Mouse (Mus musculus): ENCODE data around the gene Rfx1. TPM values are rescaled to one million over a fixed set of nuclear protein-coding genes. Genes with fewer than 3 reads are reported as not detected.

The Rfx1 gene
- total and polyA plus RNA-seq, 3 experiments, result 3.2 to 13.1 (median 10.8) TPM

DNA sequence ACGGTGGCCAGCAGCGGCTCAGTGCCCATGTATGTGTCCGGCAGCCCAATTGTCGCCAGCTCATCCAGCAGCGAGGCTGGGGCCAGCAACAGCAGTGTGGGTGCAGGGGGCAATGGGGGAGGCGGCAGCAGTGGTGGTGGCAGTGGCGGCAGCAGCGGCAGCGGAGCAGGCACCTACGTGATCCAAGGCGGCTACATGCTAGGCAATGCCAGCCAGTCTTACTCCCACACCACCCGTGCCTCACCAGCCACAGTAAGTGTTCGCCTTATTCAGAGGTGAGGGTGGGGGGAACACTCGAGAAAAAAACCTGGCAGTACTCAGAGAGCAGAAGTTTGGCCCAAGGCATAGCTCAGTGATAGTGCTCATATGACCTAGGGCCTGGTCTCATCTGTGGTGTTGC, 21.2 kb downstream of the Rfx1 start:
- no peak for DNase-seq (ENCODE audit: extremely low read depth)
- Histone ChIP-seq H3K79me2 (replicated peaks; ENCODE audit: control insufficient read depth, extremely low read depth, insufficient read depth, poor library complexity, severe bottlenecking) (no peaks in the 10 kb centered on the region), H3K27me3 (replicated peaks) (no peaks in the 10 kb centered on the region), H3K4me3 (replicated peaks in 1 of 3; ENCODE audit: low read depth in 2 of 3, low read length in 2 of 3, poor library complexity in 1 of 3) (no peak overlapping the region), H3K9ac (ENCODE audit: insufficient read depth, low read depth) (no peak overlapping the region), H3K9me3 (replicated peaks; ENCODE audit: low read length) (no peaks in the 10 kb centered on the region), H3K4me2 (ENCODE audit: insufficient read depth, low read depth, poor library complexity, severe bottlenecking) (no peak overlapping the region), H3K4me1 (ENCODE audit: control insufficient read depth in 1 of 2, insufficient read depth in 2 of 2) (no peaks in the 10 kb centered on the region), H3K27ac (ENCODE audit: insufficient read depth, low read depth) (no peak overlapping the region), H3K36me3 (replicated peaks in 1 of 2; ENCODE audit: control insufficient read depth in 1 of 2, insufficient read depth in 1 of 2, low read length in 1 of 2) (peaks cover 75 to 97% of the 10 kb centered on the region in 2 experiments)
- dilution Hi-C loops (cut with MboI; ENCODE audit: extremely low pct_ligation_motif_present, extremely low pct_unique_long_range_greater_than_20kb, low sequenced_read_pairs), result no loop called here
- in situ Hi-C loops (cut with MboI; ENCODE audit: low pct_ligation_motif_present, low pct_unique_long_range_greater_than_20kb, low sequenced_read_pairs), result no loop called here
- no peak for TF ChIP-seq MAZ (IDR thresholded peaks at IDR 0.05; ENCODE audit: low read depth, low read length)
- no peak for TF ChIP-seq RCOR1 (conservative IDR thresholded peaks at IDR 0.05; ENCODE audit: low read depth, low read length)
- TF ChIP-seq JUN (IDR thresholded peaks at IDR 0.05; ENCODE audit: insufficient read depth, low read depth, low read length), result no peak
- TF ChIP-seq JUND (conservative IDR thresholded peaks at IDR 0.05; ENCODE audit: low read depth, low read length), result no peak
- no peak for TF ChIP-seq ETS1 (conservative IDR thresholded peaks at IDR 0.05; ENCODE audit: low read depth, low read length)
- TF ChIP-seq GABPA (IDR thresholded peaks at IDR 0.05; ENCODE audit: insufficient replicate concordance, low read depth, low read length), result no peak

GRCm38 (mm10) chr8:84089277-84089676, 22.6 kb downstream of the Rfx1 start:
- Histone ChIP-seq H3K4me3 (replicated peaks in 1 of 3; ENCODE audit: low read depth in 2 of 3, low read length in 2 of 3, poor library complexity in 1 of 3) (no peak overlapping the region), H3K4me1 (ENCODE audit: control insufficient read depth in 1 of 2, insufficient read depth in 2 of 2) (no peaks in the 10 kb centered on the region), H3K9ac (ENCODE audit: insufficient read depth, low read depth) (no peak overlapping the region), H3K27ac (ENCODE audit: insufficient read depth, low read depth) (no peak overlapping the region), H3K36me3 (replicated peaks in 1 of 2; ENCODE audit: control insufficient read depth in 1 of 2, insufficient read depth in 1 of 2, low read length in 1 of 2) (peaks cover 74 to 96% of the 10 kb centered on the region in 2 experiments), H3K27me3 (replicated peaks) (no peaks in the 10 kb centered on the region), H3K9me3 (replicated peaks; ENCODE audit: low read length) (no peaks in the 10 kb centered on the region), H3K79me2 (replicated peaks; ENCODE audit: control insufficient read depth, extremely low read depth, insufficient read depth, poor library complexity, severe bottlenecking) (no peaks in the 10 kb centered on the region), H3K4me2 (ENCODE audit: insufficient read depth, low read depth, poor library complexity, severe bottlenecking) (no peak overlapping the region)
- TF ChIP-seq SIN3A (IDR thresholded peaks at IDR 0.05; ENCODE audit: low read length), result no peak
- no peak for TF ChIP-seq KAT2A (IDR thresholded peaks at IDR 0.05; ENCODE audit: insufficient replicate concordance, low read length)
- TF ChIP-seq E2F4 (IDR thresholded peaks at IDR 0.05; ENCODE audit: insufficient replicate concordance, low read depth, low read length), result no peak
- TF ChIP-seq MEF2A (IDR thresholded peaks at IDR 0.05; ENCODE audit: borderline replicate concordance, low read depth, low read length), result no peak
- TF ChIP-seq ZNF384 (IDR thresholded peaks at IDR 0.05; ENCODE audit: low read depth, low read length), result no peak
- TF ChIP-seq CHD1 (IDR thresholded peaks at IDR 0.05; ENCODE audit: low read depth, low read length), result no peak
- no peak for TF ChIP-seq POLR2AphosphoS2 (IDR thresholded peaks at IDR 0.05; ENCODE audit: low read depth, low read length)
- no peak for TF ChIP-seq IRF4 (IDR thresholded peaks at IDR 0.05; ENCODE audit: low read depth, low read length)
- TF ChIP-seq UBTF (IDR thresholded peaks at IDR 0.05; ENCODE audit: low read depth, low read length), result no peak
- TF ChIP-seq EP300 (IDR thresholded peaks at IDR 0.05; ENCODE audit: low read length), result no peak
- no peak for TF ChIP-seq MXI1 (IDR thresholded peaks at IDR 0.05; ENCODE audit: low read depth, low read length)
- no peak for TF ChIP-seq JUND (conservative IDR thresholded peaks at IDR 0.05; ENCODE audit: low read depth, low read length)
- TF ChIP-seq ZKSCAN1 (IDR thresholded peaks at IDR 0.05; ENCODE audit: borderline replicate concordance, low read depth, low read length), result no peak
- no peak for TF ChIP-seq CHD2 (IDR thresholded peaks at IDR 0.05; ENCODE audit: low read length)
- TF ChIP-seq RCOR1 (conservative IDR thresholded peaks at IDR 0.05; ENCODE audit: low read depth, low read length), result no peak
- in situ Hi-C loops (cut with MboI; ENCODE audit: low pct_ligation_motif_present, low pct_unique_long_range_greater_than_20kb, low sequenced_read_pairs), result no loop called here
- no peak for DNase-seq (ENCODE audit: extremely low read depth)
- dilution Hi-C loops (cut with MboI; ENCODE audit: extremely low pct_ligation_motif_present, extremely low pct_unique_long_range_greater_than_20kb, low sequenced_read_pairs), result no loop called here

Measured in CH12.LX (cell line).